Mouse (Mus musculus): ENCODE measurements around the gene Rdh12. TPM values are rescaled to one million over a fixed set of nuclear protein-coding genes. Genes with fewer than 3 reads are reported as not detected.
A peak's percentile ranks its signal among the peaks of the same experiment; 100 is the strongest.

Gene Rdh12
- total RNA-seq, 2 experiments from 2014 or later: 1.8 to 2.1 TPM

GRCm38 (mm10) chr12:79254975-79255374 lies 46.3 kb downstream of the Rdh12 start:
- Histone ChIP-seq H3K4me3 (no peak overlapping the region), H3K27ac (no peak overlapping the region)
- intact Hi-C loops (cut with DNase I): no loop called here
- DNase-seq (ENCODE audit: extremely low spot score in 1 of 2, low spot score in 2 of 2): no peak
- TF ChIP-seq CTCF (IDR thresholded peaks at IDR 0.05): no peak

DNA sequence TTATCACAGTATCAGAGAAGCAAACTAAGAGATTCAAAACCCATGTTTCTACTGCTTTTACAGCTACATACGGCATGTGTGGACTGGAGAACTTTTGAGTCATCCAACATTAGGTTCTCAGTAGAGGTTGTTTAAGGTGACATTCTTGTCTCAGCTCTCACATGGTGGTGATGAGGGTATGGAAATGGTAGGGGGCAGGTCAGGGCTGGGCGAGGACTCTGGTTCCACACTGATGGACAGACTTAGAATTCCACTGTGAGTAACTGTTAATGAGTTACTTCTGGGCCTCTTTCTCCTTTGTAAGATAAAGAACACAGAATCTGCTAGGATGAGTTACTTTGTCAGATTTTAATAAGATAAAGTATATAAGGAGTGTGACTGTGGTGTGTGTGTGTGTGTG lies 51.4 kb downstream of the Rdh12 start:
- no peak for DNase-seq (ENCODE audit: extremely low spot score in 1 of 2, low spot score in 2 of 2)
- Histone ChIP-seq H3K27ac (no peak overlapping the region), H3K4me3 (no peak overlapping the region)
- TF ChIP-seq CTCF (IDR thresholded peaks at IDR 0.05): no peak
- intact Hi-C loops (cut with DNase I): no loop called here

DNA sequence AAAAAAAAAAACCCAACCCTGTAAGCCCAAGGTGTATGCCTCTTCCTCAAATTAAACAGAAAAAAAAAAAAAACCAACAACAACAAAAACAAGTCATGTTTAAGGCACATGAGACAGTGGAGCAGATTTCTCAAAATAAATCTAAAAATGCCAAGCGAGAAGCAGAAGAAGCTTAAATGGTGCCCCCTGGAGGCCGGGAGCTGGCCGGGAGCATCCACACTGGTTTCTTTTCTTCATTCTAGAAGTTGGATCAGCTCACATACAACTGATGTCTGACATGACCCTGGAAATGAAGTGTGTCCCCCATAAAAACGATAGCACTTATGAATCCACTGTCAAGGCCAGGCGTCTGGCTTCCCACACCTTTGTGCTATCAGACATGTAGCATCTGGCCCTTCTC lies 52.3 kb downstream of the Rdh12 start:
- DNase-seq (ENCODE audit: extremely low spot score in 1 of 2, low spot score in 2 of 2): peak in 1 of 2 experiments; percentile 30
- peak; percentile 57 for TF ChIP-seq CTCF (IDR thresholded peaks at IDR 0.05)
- intact Hi-C loops (cut with DNase I): loop anchor here (1.0 kb wide), 1 partner anchor 68 kb away; no protein-coding TSS in a partner anchor
- Histone ChIP-seq H3K4me3 (no peak overlapping the region), H3K27ac (no peak overlapping the region)

Other genes starting within 250 kb of the Rdh12 start
- gene Tmem229b, start 201.3 kb upstream of the Rdh12 start, total RNA-seq (2021): 10 to 100 TPM; 24.7 to 33.1 TPM
- 10 to 100 TPM in 1 of 2 experiments, 1 to 10 TPM in 1; 9.1 to 12.1 TPM for gene Plekhh1, start 179.8 kb upstream of the Rdh12 start, total RNA-seq (2021)
- 10 to 100 TPM in 1 of 2 experiments, 1 to 10 TPM in 1; 9.7 to 10.3 TPM for gene Pigh, start 119.3 kb upstream of the Rdh12 start, total RNA-seq (2021)
- 1 to 10 TPM; 2.2 to 2.3 TPM for gene Arg2, start 78.1 kb upstream of the Rdh12 start, total RNA-seq (2021)
- 100 to 1,000 TPM; 247 to 256 TPM for gene Vti1b, start 36.2 kb upstream of the Rdh12 start, total RNA-seq (2021)
- 10 to 100 TPM; 19.3 to 20.9 TPM for gene Rdh11, start 16.6 kb upstream of the Rdh12 start, total RNA-seq (2021)
- gene Zfyve26, start 87.4 kb downstream of the Rdh12 start, total RNA-seq (2021): 10 to 100 TPM; 29.0 to 31.5 TPM
- gene Rad51b, start 88.4 kb downstream of the Rdh12 start, total RNA-seq (2021): under 1 TPM in 1 of 2 experiments, not detected in 1; 0.36 TPM

All from left cerebral cortex, adult 2 months (tissue).